Mouse (Mus musculus) Muller cell, postnatal 12 days (primary cell): ENCODE measurements at regions not wholly inside any gene's neighbourhood (a gene's known extent, or its start where the extent isn't known, plus 50 kb on each side); places are given as distances from the start of the nearest gene placed in this dataset.

ENCODE experiments used
- DNase-seq: peaks from one replicate; pipeline ENCODE4 v3.0.0-alpha.2; 2015; ENCODE audit errors: inconsistent ontology term

DNA sequence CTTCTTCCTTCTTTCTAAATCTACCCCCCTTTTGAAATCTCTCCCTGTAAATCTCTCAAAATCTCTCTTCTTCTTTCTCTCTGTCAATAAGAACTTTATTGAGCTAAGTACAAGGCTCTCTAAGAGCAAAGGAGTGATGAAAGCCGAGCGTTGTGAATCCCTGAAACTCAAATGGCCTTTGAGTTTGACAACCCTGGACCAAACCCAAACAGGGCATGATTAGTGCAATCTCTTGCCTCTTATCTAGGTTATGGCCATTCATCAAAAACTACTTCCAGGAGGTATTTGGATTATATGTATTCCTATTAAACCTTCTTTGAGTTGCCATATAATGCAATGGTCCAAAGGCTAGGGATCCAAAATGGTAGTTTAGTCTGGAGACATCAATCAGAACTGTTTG lies 304.0 kb downstream of the Inhba start:
- DNase-seq: no peak

- DNase-seq: no peak
Measured at GRCm38 (mm10) chr13:16316581-16316980, 304.9 kb downstream of the Inhba start.

DNA sequence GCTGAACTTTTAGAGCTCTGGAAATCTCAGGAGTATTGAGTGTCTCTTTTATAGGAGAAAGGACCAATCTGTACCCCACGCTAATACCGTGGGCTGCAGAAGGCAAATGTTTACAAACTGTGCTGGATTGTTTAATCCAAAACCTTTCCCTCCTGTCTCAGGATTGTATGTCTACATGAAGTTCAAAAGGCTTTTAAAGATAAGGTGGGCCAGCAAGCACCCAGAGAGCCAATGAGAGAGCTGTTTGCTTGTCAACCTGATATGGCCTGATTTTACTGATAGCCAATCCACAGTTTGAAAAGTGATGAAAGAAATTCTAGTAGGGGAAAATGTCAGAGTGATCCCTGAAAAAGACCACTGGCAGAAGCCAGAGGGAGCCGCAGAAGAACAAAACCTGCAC lies 305.8 kb downstream of the Inhba start:
- no peak for DNase-seq

DNA sequence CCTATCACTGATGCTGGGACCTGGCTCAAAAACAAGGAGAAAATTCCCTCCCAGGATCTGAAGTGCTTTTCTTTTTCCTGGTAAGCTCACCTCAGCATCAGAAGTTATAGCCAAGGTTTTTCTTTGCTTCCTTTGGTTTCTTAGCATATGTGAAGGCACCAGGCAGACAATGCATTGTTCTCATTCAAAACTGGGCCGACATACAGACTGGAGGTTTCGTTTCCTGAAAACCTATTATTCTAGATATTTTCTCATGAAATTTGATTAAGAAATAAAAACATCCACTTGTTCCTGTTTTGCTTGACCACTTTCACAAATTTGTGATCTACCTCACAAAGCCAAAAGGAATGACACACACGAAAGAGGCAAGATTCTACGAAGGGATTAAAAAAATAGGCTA lies 308.7 kb downstream of the Inhba start:
- no peak for DNase-seq

- no peak for DNase-seq
Measured at GRCm38 (mm10) chr13:16325661-16326060, 314.0 kb downstream of the Inhba start.

- DNase-seq: no peak
Measured at GRCm38 (mm10) chr13:16341727-16342126, 330.1 kb downstream of the Inhba start.

DNA sequence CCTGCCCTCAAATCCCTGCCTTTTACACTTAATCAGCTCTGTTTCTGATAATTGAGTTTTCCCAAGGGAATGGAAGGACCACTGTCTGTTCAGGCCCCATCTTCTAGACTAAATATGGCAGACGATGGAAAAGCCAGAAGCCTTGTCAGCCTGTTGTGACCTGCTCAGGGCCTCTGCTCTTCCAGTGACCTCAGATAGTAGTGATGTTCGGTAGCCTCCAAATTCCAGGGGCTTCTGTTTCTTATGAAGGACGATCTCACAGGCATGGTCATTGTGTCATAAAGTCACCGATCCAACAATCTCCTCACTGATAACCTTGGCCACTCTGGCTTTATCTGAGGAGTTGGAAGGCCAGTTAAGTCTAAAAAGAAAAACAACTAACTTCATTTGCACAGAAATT lies 330.5 kb downstream of the Inhba start:
- no peak for DNase-seq

DNA sequence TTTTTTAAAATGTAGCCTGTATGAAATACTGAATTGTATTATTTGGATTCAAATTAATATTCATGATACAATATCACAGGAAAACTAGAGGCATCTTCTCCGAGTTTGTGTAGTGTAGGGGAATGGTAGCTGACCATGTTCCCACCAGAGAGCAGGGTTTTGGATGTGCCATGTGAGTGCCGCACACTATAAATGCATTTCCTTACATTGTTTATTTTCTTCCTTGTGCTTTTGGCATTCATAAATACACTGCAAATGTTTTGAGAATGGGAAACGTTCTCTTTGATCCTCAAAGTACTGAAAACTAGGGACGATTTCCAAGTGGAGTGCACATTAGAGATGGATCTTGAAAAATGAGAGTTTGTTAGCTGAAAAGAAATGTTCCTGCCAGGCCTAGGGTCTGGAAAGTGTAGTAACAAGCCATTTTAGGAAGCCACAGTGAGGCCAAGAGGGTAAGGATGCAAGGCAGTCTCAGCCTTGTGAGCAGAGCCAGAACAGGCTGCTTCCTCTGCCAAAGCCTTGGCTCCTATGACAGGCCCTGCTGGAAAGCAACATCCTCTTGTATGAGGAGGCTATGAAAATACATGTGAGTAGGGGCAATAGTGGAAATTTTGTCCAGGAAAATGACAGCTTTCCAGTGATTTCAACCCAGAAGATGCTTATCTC lies 331.8 kb downstream of the Inhba start:
- no peak for DNase-seq

DNA sequence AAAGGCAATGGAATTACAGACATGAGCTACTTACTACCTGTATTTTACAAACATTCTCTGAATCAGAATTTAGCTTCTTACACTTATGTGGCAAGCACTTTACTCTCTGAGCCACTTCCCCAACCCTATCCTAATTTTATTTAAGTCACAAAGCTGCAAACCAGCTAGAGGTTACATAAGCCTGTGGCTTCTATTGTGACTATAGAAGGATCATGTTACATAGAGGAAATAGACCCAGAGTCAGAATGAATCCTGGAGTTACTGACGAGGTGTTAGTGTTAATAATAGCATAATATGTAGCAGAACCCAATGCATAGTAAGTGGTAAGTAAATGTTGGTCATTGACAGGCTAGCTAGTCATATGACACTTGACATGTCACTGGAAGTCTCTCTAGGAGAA lies 337.7 kb downstream of the Inhba start:
- no peak for DNase-seq

DNA sequence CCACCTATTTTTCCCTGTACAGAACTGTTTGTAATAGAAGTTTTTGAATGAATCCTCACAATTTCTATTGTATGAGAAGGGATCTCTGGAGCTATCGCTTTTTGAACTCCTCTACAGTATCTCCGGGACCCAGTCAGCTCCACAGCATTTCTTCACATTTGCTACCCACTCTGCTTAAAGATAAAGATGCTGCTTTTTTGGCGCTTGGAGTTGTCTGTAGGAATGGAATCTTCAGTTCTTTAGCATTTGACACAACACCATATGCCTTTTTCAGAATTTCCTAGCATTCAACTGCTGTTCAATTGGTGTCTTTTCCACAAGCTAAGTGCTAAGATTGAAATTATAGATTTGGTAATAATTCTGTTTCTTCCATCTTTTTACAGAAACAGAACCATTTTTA lies 338.4 kb downstream of the Inhba start:
- no peak for DNase-seq

DNA sequence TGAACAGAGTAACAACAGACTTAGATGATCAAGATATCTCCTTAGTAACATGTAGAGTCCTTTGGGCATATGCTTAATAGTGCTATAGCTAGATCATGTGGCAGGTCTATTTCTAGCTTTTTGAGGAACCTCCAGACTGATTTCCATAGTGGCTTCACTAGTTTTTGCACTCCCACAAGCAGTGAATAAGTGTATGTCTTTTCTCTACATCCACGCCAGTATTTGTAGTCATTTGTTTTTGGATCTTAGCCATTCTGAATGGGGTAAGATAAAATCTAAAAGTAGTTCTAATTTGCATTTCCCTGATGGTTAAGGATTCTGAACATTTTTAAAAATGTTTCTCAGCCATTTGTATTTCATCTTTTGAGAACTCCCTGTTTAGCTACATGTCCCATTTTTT lies 343.7 kb downstream of the Inhba start:
- no peak for DNase-seq

GRCm38 (mm10) chr13:16379492-16379891 lies 367.8 kb downstream of the Inhba start:
- no peak for DNase-seq

- DNase-seq: no peak
Measured at GRCm38 (mm10) chr13:16379949-16380348, 368.3 kb downstream of the Inhba start.

- DNase-seq: no peak
Measured at GRCm38 (mm10) chr13:16382936-16383511, 371.4 kb downstream of the Inhba start.

- DNase-seq: no peak
Measured at GRCm38 (mm10) chr13:16416356-16417019, 404.8 kb downstream of the Inhba start.

GRCm38 (mm10) chr13:16424147-16424546 lies 412.5 kb downstream of the Inhba start:
- DNase-seq: no peak

DNA sequence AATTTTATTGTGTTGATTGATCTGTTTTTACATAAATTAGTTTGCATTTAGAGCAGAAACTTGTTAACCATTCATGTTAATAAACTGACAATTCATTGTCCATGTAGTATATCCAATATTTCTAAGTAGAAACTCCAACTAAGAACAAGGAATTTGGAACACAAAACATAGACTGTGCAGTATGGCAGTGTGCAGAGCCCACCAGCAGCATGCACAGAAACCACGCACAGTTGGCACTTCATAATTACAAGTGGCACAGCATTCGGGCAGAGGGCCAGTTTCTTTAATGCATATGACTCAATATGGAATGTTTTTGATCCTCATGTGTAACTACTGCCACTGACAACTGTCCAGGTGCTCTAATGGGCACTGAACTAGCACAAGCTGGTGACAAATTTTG lies 423.8 kb downstream of the Inhba start:
- DNase-seq: no peak

DNA sequence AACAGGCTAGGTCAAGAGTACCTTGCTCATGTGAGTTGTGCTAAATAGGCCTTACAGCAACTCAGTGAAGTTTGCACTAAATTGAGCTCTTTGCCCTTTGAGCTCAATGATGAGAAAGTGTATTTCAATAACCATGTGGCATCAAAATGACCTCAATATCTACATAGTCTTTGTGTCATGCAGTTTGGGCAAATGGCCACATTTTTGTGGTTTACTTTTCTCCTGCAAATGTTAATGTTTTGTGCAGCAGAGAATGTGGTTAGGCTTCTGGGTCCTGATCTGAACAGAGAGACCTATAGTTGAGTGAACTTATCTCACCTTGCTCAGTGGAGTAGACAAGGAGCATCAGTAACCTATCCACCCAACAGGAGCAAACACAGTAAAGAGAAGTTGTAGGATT lies 441.6 kb downstream of the Inhba start:
- peak; percentile 79 for DNase-seq

DNA sequence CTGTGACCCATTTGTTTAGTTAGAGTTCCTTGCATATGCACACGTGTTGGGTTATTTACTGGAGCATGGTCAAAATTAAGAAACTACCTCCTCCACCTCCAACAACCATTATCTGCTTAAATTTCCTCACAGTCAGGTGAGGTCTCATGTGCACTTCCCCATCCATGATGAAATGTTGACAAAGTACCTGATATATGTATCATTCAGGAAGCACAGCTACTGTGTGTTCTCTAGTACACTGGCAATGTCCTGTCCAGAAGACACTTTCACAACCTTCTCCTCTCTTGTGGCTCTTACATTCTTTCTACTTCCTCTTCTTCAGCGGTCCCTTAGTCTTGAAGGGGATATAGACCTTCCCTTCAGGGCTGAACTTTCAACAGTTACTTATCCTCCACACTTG lies 448.1 kb downstream of the Inhba start:
- DNase-seq: no peak

- no peak for DNase-seq
Measured at GRCm38 (mm10) chr13:16461681-16462080, 450.0 kb downstream of the Inhba start.

- no peak for DNase-seq
Measured at GRCm38 (mm10) chr13:16464823-16465222, 453.2 kb downstream of the Inhba start.

DNA sequence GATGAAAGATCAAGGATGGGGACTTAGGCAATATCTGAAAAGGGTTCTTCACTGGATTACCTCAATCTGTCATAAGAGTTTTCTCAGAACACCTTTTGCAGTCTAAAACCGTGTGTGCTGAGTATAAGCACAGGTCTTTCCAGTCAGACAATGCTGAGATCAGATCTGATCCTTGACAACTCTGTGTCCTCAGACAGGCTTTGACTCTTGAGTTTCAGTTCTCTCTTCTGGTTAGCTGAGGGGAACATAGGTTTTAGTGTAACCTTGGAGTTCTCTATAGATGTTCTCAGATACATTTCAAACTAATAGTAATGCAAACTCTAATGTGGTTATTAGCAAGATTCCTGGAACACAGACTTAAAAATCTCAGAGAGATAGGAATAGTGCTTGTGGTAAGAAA lies 453.7 kb downstream of the Inhba start:
- no peak for DNase-seq

GRCm38 (mm10) chr13:16465812-16466211 lies 454.2 kb downstream of the Inhba start:
- DNase-seq: no peak
